Mouse (Mus musculus): ENCODE measurements around the gene Bax.

- TF ChIP-seq POLR2A (IDR thresholded peaks at IDR 0.05; ENCODE audit: low read depth, low read length) (no peak), CTCF (IDR thresholded peaks at IDR 0.05; ENCODE audit: extremely low read depth, insufficient read length, insufficient replicate concordance, low read depth, low read length) (no peak)
Measured at GRCm38 (mm10) chr7:45475291-45475969, 8.7 kb upstream of the Bax start.
